Mouse (Mus musculus): Measurements from ENCODE around the gene Josd1. TPM values are rescaled to one million over a fixed set of nuclear protein-coding genes. Genes with fewer than 3 reads are reported as not detected.
"Not testable (repeated sequence)": the region's sequence is repeated elsewhere in the genome, so short reads cannot be mapped to it uniquely, and the experiment has no call there.

The Josd1 gene
- total RNA-seq, 2 experiments from 2014 or later: 35.9 to 40.3 TPM

- no peak for DNase-seq (ENCODE audit: low spot score in 2 of 2)
Observed at GRCm38 (mm10) chr15:79693740-79694139, 6.0 kb upstream of the Josd1 start.

GRCm38 (mm10) chr15:79692334-79692733, 4.6 kb upstream of the Josd1 start:
- no peak for DNase-seq (ENCODE audit: low spot score in 2 of 2)

- DNase-seq (ENCODE audit: low spot score in 2 of 2): peak; percentile 53 to 60
Observed at GRCm38 (mm10) chr15:79691023-79691508, 3.3 kb upstream of the Josd1 start.

GRCm38 (mm10) chr15:79690426-79691022, 2.8 kb upstream of the Josd1 start, which contains the start of gene Gtpbp1:
Gene Gtpbp1, plus strand, starts transcription at chr15:79690845.
- DNase-seq (ENCODE audit: low spot score in 2 of 2): peak; percentile 86 to 88

- DNase-seq (ENCODE audit: low spot score in 2 of 2): no peak
Observed at GRCm38 (mm10) chr15:79689662-79690425, 2.1 kb upstream of the Josd1 start.

- no peak for DNase-seq (ENCODE audit: low spot score in 2 of 2)
Observed at GRCm38 (mm10) chr15:79688268-79688956, 693 bp upstream of the Josd1 start.

GRCm38 (mm10) chr15:79687175-79687574, 544 bp downstream of the Josd1 start:
- DNase-seq (ENCODE audit: low spot score in 2 of 2): no peak

- DNase-seq (ENCODE audit: low spot score in 2 of 2): no peak
Observed at GRCm38 (mm10) chr15:79686046-79686869, 1.5 kb downstream of the Josd1 start.

- DNase-seq (ENCODE audit: low spot score in 2 of 2): no peak
Observed at GRCm38 (mm10) chr15:79685141-79685641, 2.5 kb downstream of the Josd1 start.

- DNase-seq (ENCODE audit: low spot score in 2 of 2): no peak
Observed at GRCm38 (mm10) chr15:79684616-79685015, 3.1 kb downstream of the Josd1 start.

GRCm38 (mm10) chr15:79683707-79684465, 3.8 kb downstream of the Josd1 start:
- DNase-seq (ENCODE audit: low spot score in 2 of 2): peak in 1 of 2 experiments; percentile 25

- DNase-seq (ENCODE audit: low spot score in 2 of 2): no peak
Observed at GRCm38 (mm10) chr15:79683146-79683545, 4.6 kb downstream of the Josd1 start.

- DNase-seq (ENCODE audit: low spot score in 2 of 2): no peak
Observed at GRCm38 (mm10) chr15:79681973-79682372, 5.7 kb downstream of the Josd1 start.

GRCm38 (mm10) chr15:79677936-79678335, 9.8 kb downstream of the Josd1 start:
- DNase-seq (ENCODE audit: low spot score in 2 of 2): no peak

- DNase-seq (ENCODE audit: low spot score in 2 of 2): not testable (repeated sequence)
Observed at GRCm38 (mm10) chr15:79671828-79672348, 15.8 kb downstream of the Josd1 start.

GRCm38 (mm10) chr15:79670972-79671299, 16.8 kb downstream of the Josd1 start:
- no peak for DNase-seq (ENCODE audit: low spot score in 2 of 2)

GRCm38 (mm10) chr15:79670249-79670971, 17.3 kb downstream of the Josd1 start, which contains the start of gene Tomm22:
Gene Tomm22, plus strand, starts transcription at chr15:79670861.
- peak; percentile 80 to 82 for DNase-seq (ENCODE audit: low spot score in 2 of 2)

- DNase-seq (ENCODE audit: low spot score in 2 of 2): no peak
Observed at GRCm38 (mm10) chr15:79669195-79669594, 18.5 kb downstream of the Josd1 start.

GRCm38 (mm10) chr15:79664666-79665065, 23.1 kb downstream of the Josd1 start:
- no peak for DNase-seq (ENCODE audit: low spot score in 2 of 2)

All from adrenal gland, adult 18-20 months (tissue).